Mouse (Mus musculus) mesoderm, embryonic 11.5 days (tissue): ENCODE measurements around the gene Myo18b.

Experiments used
- DNase-seq: peaks from one replicate; pipeline ENCODE4 v3.0.0-alpha.2; 2012; ENCODE audit warnings: low read depth, low spot score

Myo18b gene

DNA sequence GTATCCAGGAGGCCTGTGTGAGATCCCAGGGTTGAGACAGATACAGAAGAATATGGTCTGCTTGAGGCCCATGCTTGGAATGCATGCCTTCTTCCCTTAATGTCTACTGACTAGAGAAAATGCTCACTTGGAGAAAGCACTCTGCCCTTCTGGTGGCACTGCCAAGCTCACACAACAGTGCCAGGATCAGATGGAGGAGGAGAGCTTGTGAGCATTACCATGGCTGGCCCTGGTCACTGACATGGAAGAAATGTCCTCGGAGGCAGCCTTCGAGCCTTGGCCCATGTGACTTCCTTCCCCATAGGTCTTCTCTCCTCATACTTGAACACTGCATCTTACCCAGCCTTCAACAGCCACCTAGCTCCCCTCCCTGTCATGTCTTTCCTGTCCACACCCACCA is 216.9 kb downstream of the Myo18b start:
- DNase-seq = no peak

- no peak for DNase-seq
Measured at GRCm38 (mm10) chr5:112678153-112678552, 218.0 kb downstream of the Myo18b start.

DNA sequence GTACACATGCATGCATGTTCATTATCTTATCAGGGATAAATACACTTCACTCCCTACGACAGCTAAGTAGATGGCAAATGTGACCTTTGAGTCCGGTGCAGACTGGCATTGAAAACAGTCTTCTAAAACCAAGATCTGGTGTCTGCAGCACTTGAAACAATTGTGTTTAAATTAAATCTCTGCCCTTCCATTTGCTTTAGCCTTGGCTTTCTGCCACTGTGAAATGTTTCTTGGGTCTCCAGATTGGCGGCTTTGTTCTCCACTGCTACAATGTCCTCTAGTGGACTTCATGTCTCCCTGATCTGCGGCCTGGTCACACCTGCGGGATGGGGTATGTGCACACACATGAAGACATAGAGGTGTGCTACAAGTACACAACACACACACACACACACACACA is 221.4 kb downstream of the Myo18b start:
- DNase-seq = no peak

DNA sequence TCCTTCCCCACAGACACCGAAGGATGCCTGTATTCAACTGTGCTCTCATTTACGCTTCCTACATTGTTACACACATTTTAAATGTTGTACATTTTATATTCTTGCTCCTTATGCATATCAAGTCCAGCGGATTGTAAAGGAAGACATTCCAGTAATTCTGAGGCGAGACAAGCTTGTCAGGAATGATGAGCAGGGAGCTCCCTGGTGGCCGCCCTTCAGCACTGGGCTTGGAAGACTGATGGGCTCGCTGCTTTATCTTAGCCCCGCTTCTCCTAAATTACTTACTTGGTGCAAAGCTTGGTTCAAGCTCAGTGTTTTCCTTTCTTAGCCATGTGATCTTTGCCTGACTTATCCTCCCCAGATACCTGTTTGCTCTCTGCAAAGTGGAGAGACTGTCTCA is 223.7 kb downstream of the Myo18b start:
- no peak for DNase-seq

DNA sequence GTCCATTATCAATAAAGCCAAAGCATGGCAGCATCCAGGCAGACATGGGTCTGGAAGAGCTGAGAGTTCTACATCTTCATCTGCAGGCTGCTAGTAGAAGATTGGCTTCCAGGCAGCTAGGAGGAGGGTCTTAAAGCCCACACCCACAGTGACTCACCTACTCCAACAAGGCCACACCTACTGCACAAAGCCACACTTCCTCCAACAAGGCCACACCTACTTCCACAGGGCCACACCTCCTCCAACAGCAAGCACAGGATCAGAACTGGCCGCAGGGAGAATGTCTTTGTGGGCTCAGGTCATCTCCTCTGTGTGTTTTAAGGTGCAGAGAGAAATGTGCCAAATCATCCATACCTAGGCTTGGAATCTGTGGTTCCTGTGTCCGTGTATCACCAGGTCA is 224.2 kb downstream of the Myo18b start:
- no peak for DNase-seq

GRCm38 (mm10) chr5:112667153-112667552 is 229.0 kb downstream of the Myo18b start:
- no peak for DNase-seq

- DNase-seq = no peak
Measured at GRCm38 (mm10) chr5:112665661-112666060, 230.5 kb downstream of the Myo18b start.

- peak; percentile 61 for DNase-seq
Measured at GRCm38 (mm10) chr5:112663701-112664100, 232.5 kb downstream of the Myo18b start.

GRCm38 (mm10) chr5:112660924-112661431 is 235.2 kb downstream of the Myo18b start:
- peak; percentile 50 for DNase-seq

DNA sequence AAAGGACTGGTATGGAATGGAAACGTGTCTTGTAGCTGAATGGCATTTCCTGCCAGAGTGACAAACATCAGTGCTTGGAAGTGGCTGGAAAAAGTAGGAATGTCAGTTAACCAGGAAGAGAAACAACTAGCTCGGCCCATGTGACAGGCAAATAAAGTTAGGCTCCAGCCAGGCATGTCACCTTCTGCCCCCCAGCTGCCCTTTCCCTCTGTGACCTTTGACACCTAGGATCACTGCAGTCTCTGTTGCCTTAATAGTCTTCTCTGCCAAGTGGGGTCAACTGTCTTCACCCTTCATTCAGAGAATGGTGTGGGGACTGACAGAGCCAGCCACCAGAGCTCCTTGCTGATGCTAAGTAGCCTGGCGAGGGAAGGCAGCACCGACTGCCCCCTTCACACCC is 236.9 kb downstream of the Myo18b start:
- no peak for DNase-seq

DNA sequence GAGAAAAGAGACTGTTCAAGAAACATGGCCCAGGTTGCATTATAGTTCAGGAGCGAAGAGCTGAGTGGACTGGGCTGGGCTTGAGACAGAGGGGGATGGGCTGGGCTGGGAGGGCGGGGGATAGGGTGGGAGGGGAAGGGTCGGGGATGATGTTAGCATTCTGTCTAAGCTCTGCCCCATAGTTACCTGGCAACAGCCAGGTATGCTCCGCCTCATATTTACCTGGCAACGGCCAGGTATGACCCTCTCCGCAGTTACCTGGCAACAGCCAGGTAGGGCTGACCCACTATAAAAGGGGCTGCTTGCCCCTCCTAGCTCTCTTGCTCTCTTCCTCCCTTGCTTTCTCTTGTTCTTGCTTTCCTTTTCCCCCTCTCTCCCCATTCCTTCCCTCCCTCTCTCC is 239.4 kb downstream of the Myo18b start:
- no peak for DNase-seq

DNA sequence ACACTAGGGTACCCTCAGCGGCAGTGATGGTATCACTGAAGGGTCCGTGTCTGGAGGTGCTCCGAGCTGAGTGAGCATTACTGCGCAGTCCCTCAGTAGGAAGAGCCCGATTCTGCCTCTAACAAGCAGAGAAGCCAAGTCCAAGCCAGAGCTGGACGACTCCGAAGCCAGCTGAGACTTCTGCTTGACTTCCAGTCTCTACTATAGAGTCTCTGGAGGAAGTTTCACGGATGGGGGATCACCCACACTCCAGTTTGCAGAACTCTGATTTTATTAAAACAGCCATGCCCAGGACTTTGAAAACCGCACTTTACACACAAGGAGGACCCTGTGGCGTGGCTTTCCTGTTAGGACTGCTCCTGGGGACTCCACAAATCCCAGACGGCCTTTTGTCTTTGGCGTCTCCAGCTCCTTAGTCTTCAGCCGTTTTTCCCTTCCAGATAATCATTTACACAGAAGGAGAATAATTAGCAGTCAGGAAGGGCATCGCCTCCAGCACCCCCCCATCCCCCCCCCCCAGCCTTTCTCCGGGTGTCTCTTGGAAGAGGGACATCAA is 240.1 kb downstream of the Myo18b start:
- no peak for DNase-seq

GRCm38 (mm10) chr5:112655529-112655928 is 240.6 kb downstream of the Myo18b start:
- no peak for DNase-seq

GRCm38 (mm10) chr5:112652036-112652435 is 244.1 kb downstream of the Myo18b start:
- no peak for DNase-seq

GRCm38 (mm10) chr5:112649164-112649702 is 246.9 kb downstream of the Myo18b start:
- DNase-seq = no peak

DNA sequence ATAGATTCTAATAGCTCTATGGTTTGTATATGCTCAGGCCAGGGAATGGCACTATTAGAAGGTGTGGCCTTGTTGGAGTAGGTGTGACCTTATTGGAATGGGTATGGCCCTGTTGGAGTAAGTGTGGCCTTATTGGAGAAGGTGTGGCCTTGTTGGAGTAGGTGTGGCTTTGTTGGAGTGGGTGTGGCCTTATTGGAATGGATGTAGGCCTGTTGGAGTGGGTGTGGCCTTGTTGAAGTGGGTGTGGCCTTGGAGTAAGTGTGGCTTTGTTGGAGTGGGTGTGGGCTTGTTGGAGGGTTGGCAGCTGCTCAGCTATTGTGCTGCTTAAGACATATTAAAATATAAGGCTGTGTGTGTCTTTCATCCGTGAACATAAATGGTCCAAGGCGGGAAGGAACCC is 249.3 kb downstream of the Myo18b start:
- no peak for DNase-seq

DNA sequence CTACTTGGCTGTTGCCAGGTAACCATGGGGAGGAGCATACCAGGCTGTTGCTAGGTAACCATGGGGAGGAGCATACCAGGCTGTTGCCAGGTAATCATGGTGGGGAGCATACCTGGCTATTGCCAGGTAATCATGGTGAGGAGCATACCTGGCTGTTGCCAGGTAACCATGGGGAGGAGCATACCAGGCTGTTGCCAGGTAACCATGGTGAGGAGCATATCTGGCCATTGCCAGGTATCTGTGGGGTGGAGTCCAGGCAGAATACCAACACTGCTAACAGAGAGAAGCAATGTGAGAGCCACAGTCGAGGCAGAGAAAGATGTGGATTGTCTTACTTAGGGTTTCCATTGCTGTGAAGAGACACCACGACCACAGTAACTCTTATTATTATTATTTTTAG is 250.6 kb downstream of the Myo18b start:
- DNase-seq = no peak

GRCm38 (mm10) chr5:112643533-112644272 is 252.5 kb downstream of the Myo18b start:
- DNase-seq = peak; percentile 72

GRCm38 (mm10) chr5:112642731-112643130 is 253.4 kb downstream of the Myo18b start:
- DNase-seq = no peak

GRCm38 (mm10) chr5:112641770-112642169 is 254.4 kb downstream of the Myo18b start:
- DNase-seq = no peak

GRCm38 (mm10) chr5:112641131-112641530 is 255.0 kb downstream of the Myo18b start:
- DNase-seq = no peak

DNA sequence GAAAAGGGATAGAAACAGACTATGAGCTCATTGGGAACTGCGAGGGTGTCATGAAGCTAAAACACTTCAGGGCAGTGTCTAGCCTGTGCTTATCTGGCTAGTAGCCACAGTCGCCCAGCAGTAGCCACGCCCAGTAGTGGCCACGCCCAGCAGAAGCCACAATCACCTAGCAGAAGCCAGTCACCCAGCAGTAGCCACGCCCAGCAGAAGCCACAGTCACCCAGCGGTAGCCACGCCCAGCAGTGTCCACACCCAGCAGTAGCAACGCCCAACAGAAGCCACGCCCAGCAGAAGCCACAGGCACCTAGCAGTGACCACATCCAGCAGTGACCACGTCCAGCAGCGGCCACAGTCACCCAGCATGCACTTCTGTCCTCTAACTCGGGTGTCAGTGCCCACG is 255.5 kb downstream of the Myo18b start:
- no peak for DNase-seq
